Mouse (Mus musculus) gastrocnemius, postnatal 14 days (tissue): Measurements from ENCODE around the gene Ostc. TPM values are rescaled to one million over a fixed set of nuclear protein-coding genes. Genes with fewer than 3 reads are reported as not detected.

ENCODE experiments used
- DNase-seq: peaks from one replicate; pipeline ENCODE4 v3.0.0; 2021; ENCODE audit warnings: mixed read lengths
- intact Hi-C: fragments of 180-260 bp; cut with DNase I; formaldehyde crosslinking; loops from one replicate; pipeline ENCODE4 v1.15.1; 2025; ENCODE audit warnings: low total_unique reads
- total RNA-seq, 2 experiments: library from RNA; stranded (reverse); gene quantifications; 2 replicates each; pipeline ENCODE4 v1.2.3; 2021

The Ostc gene
- total RNA-seq, 2 experiments from 2014 or later, result 40.6 to 54.5 TPM

DNA sequence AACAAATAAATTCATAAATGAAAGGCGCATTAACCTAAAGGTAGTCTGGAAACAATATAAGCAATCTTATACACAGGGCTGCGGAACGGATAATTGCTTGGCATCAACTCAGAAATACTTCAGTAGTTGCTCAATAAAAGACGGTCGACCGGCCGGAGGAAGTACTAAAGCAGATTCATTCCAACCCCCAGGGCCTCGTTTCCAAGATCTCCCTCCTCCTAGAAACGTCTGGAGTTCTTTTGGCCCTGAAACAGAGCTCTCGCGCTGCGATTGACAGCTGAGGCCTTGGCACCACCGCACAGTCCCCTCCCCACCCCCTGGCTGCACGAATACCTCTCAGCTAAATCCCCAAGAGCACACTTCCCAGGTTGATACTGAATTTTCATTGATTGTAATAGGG is 38.0 kb downstream of the Ostc start:
- no peak for DNase-seq
- intact Hi-C loops, result no loop called here

DNA sequence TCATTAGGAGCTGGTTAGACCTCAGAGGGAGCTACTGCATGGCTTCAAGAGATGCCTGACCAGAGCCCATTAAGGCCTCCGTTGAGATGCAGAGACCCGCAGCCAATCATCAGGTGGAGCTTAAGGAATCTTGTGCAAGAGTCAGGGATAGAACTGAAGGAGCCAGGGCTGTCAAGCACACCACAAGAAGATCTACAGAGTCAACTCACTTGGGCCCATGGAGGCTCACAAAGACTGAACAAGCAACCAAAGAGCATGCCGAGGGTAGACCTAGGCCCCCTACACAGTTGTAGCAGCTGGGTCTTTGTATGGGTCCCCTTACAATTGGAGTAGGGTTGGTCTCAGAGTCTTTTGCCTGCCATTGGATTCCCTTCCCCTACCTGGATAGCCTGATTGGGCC is 46.7 kb downstream of the Ostc start:
- intact Hi-C loops, result no loop called here
- DNase-seq, result no peak

DNA sequence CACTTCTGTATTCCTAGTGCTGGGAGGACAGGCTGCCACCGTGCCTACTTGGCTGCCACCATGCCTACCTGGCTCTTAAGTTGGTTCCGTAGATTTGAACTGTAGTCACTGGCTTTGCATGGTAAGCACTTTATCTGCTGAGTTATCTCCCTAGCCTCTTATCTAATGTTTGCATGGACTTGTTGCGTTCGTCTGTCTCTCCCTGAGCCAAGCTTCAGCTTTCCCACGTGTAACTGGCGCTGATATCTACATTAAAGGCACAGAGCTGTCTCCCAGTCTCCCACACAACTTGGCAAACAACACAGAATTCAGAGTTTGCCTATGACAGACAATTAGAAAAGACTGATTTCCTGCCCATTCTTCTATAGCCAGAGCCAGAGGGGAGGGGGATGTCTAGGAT is 48.6 kb downstream of the Ostc start:
- DNase-seq, result no peak
- intact Hi-C loops, result no loop called here

GRCm38 (mm10) chr3:130649569-130649968 is 59.7 kb downstream of the Ostc start:
- intact Hi-C loops, result no loop called here
- DNase-seq, result no peak

DNA sequence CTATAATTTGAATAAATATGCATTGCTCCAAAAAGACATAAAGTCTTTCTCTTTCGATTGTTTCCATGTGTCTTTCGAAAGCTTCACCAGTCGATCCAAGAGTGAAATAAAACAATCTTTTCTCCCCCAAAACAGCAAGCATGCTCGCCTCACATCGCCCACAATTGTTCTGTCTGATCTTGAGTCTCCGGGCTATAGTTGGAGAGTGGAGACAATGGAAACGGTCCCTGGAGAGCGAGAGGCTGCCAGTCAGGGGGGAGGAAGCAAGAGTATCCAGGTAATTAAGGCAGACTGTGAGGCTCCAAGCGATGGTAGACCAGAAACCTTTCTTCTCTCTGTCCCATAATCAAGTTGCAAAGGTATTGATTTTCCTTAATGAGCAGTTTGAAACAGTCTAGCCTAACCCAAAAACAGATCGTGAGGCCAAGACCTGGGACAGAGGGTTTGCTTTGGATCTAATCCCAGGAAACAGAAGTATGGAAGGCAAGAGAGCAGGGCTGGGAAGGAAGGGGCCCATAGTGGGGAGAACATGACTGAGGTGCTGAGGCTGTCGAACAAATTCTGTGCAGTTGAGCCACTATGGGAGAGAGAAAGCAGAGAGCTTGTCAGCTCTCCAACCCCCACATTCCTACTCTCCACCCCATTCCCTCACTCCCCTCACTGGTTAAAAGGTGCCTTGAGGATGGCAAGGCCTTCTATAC is 63.0 kb downstream of the Ostc start:
- no peak for DNase-seq
- intact Hi-C loops, result no loop called here

Other genes with a start within 250 kb of the Ostc start
- gene Etnppl, start 92.0 kb downstream of the Ostc start, total RNA-seq, result not detected
- 100 to 1,000 TPM; 465 to 522 TPM for gene Rpl34, start 21.0 kb upstream of the Ostc start, total RNA-seq